Mouse (Mus musculus): ENCODE data around the gene Sectm1a.

- TF ChIP-seq CTCF (IDR thresholded peaks at IDR 0.05; ENCODE audit: low read depth, low read length) (no peak), POLR2A (IDR thresholded peaks at IDR 0.05; ENCODE audit: insufficient read depth, low read length) (no peak), EP300 (IDR thresholded peaks at IDR 0.05; ENCODE audit: insufficient read depth, low read depth, low read length) (no peak)
Observed at GRCm38 (mm10) chr11:121080330-121080729, 690 bp downstream of the Sectm1a start.
